Mouse (Mus musculus): ENCODE measurements around the gene Polr2c. TPM values are rescaled to one million over a fixed set of nuclear protein-coding genes. Genes with fewer than 3 reads are reported as not detected.

Polr2c gene
- polyA plus RNA-seq, 1 experiment from 2014 or later: 141 TPM

DNA sequence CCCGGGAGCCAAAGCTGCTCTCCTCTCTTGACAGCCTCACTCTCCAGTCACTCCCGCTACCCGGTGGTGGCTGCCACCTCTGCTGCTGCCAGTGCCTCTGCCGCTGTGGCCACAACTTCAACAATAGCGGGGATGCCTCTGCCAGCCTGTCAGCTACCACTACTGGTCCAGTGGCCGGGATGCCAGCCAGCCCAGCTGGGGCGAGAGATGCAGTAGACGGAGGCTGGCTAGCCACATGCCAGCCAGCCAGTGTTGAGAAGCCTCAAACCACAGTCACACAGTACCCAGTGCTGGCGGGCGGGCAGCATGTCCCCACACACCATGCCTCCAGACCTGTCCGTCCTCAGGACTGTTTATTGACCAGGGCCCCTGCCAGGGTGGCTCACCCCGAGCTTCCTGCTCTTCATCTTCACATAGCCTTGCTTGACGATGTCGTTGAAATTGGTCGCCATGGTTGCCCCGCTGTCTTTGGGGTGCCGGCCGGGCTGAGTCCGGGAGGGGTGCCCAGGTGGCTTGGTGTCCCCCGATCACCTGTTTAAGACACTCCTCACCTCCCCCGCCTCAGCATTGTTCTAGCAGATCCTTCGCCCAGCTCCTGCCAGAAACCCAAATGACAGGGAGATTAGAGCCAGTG lies 13.3 kb downstream of the Polr2c start:
- H3K9ac ChIP-seq (ENCODE audit: low read depth, low read length): peak overlapping the region; percentile 63
- no peak for ATAC-seq (replicated peaks; ENCODE audit: insufficient number of reproducible peaks, low FRiP score, low TSS enrichment)
- no peaks in the 10 kb centered on the region for H3K9me3 ChIP-seq (replicated peaks; ENCODE audit: control insufficient read depth, low read length)
- H3K36me3 ChIP-seq (ENCODE audit: control insufficient read depth, insufficient read depth, low read length): peaks cover 17% of the 10 kb centered on the region
- H3K27me3 ChIP-seq (ENCODE audit: control insufficient read depth, insufficient read depth, low read length): no peaks in the 10 kb centered on the region
- H3K4me3 ChIP-seq (ENCODE audit: low read depth, low read length): peak overlapping the region; percentile 37
- H3K4me2 ChIP-seq: peak overlapping the region; percentile 93
- H3K27ac ChIP-seq (ENCODE audit: low read depth, low read length): no peak overlapping the region
- peaks cover 76% of the 10 kb centered on the region for H3K4me1 ChIP-seq (ENCODE audit: control insufficient read depth, insufficient read depth, low read length)
- WGBS (ENCODE audit: insufficient replicate concordance): 16% methylated on average over 22 of the region's 22 CpGs

DNA sequence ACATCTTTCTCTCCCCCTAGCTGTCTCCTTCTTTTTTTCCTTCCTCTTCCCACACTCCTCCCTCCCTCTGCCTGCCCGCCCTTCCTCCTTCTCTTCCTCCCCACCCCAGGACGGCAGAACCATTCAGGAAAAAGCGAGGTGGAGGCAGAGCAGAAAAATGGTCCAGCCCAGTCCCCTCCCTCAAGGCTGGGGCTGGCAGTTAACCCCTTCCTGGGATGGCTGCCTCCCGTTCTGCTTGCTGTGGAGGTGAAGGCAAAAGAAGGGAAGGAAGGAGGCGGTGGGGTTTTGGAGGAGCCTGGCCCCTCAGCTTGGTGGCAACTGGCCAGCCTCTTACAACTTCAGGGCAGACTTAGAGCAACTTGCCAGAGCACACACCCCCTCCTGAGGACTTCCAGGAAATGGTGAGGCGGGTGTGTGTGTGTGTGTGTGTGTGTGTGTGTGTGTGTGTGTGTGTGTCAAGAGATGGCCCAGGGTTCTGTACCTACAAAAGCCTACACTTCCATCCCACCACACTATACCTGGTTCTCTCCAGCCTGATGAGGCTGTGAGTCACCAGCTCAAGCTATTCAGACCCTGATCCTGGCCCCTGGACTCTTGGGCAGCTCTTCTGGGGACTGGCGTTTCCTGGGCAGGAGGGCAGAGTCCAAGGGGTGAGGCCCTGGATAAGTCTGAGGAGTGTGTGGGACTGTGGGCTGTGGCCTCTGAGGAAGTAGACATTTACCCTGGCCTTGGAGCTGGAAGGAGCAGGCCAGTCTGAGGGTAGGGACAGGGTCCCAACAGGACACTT lies 14.1 kb downstream of the Polr2c start:
- H3K36me3 ChIP-seq (ENCODE audit: control insufficient read depth, insufficient read depth, low read length): peaks cover 10% of the 10 kb centered on the region; the same call in 1 of the 2 replicates
- no peaks in the 10 kb centered on the region for H3K27me3 ChIP-seq (ENCODE audit: control insufficient read depth, insufficient read depth, low read length)
- H3K4me1 ChIP-seq (ENCODE audit: control insufficient read depth, insufficient read depth, low read length): peaks cover 76% of the 10 kb centered on the region
- peak overlapping the region; percentile 37 for H3K4me3 ChIP-seq (ENCODE audit: low read depth, low read length)
- WGBS (ENCODE audit: insufficient replicate concordance): 4% methylated on average over 7 of the region's 7 CpGs
- no peaks in the 10 kb centered on the region for H3K9me3 ChIP-seq (replicated peaks; ENCODE audit: control insufficient read depth, low read length)
- H3K9ac ChIP-seq (ENCODE audit: low read depth, low read length): peak overlapping the region; percentile 63
- H3K4me2 ChIP-seq: peak overlapping the region; percentile 93
- peak; percentile 25; the same call in 1 of the 2 replicates for ATAC-seq (replicated peaks; ENCODE audit: insufficient number of reproducible peaks, low FRiP score, low TSS enrichment)
- peak overlapping the region; percentile 66 for H3K27ac ChIP-seq (ENCODE audit: low read depth, low read length)

DNA sequence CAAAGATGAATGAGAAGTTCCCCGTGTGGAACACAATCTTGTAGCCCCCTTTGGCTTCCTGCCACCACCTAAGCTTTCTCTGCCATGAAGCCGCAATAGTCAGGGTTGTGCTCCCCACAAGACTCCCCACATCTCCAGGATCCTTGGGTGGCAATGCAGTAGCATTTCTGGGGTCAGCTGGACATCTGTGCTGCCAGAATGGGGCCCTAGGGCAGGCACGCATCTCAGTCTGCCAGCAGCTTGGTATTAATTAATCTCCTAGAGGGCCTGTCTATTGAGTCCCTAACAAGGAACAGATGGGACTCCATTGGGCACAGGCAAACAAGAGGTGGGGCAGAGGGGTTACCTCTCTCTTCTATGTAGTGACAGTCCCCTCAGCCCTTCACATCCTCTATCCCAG lies 14.9 kb downstream of the Polr2c start:
- Histone ChIP-seq H3K36me3 (ENCODE audit: control insufficient read depth, insufficient read depth, low read length) (0 out of 2 replicates have a peak, but pooled peaks cover 3% of the 10 kb centered on the region), H3K9me3 (replicated peaks; ENCODE audit: control insufficient read depth, low read length) (no peaks in the 10 kb centered on the region), H3K9ac (ENCODE audit: low read depth, low read length) (no peak overlapping the region), H3K4me2 (peak overlapping the region; percentile 93), H3K4me3 (ENCODE audit: low read depth, low read length) (peak overlapping the region; percentile 22), H3K4me1 (ENCODE audit: control insufficient read depth, insufficient read depth, low read length) (peaks cover 78% of the 10 kb centered on the region), H3K27me3 (ENCODE audit: control insufficient read depth, insufficient read depth, low read length) (no peaks in the 10 kb centered on the region), H3K27ac (ENCODE audit: low read depth, low read length) (no peak overlapping the region; the same call in 1 of the 2 replicates)
- WGBS (ENCODE audit: insufficient replicate concordance): 42% methylated on average over 3 of the region's 3 CpGs
- no peak for ATAC-seq (replicated peaks; ENCODE audit: insufficient number of reproducible peaks, low FRiP score, low TSS enrichment)

DNA sequence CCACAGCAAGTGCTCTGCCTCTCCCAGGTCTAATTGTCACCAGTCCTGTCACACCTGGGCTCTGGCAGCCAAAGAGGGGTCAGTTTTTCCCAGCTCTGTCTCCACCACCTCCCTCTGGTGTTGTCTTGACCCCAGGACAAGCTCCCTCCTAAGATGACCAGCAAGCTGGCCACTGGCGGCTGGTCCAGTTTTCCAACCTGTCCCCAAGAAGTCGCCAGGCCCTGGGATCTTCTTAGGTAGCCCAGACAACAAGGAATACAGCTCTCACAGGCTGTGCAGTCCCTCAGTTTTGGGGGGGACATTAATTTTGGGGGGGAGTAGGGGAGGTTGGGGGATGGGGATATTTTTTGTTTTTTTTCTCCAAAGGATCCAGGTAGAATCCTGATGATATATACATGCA lies 15.3 kb downstream of the Polr2c start:
- H3K4me2 ChIP-seq: peak overlapping the region; percentile 93
- H3K36me3 ChIP-seq (ENCODE audit: control insufficient read depth, insufficient read depth, low read length): 0 out of 2 replicates have a peak, but pooled peaks cover 3% of the 10 kb centered on the region
- no peak for ATAC-seq (replicated peaks; ENCODE audit: insufficient number of reproducible peaks, low FRiP score, low TSS enrichment)
- no peak overlapping the region for H3K27ac ChIP-seq (ENCODE audit: low read depth, low read length)
- 65% methylated on average over 2 of the region's 2 CpGs for WGBS (ENCODE audit: insufficient replicate concordance)
- H3K9ac ChIP-seq (ENCODE audit: low read depth, low read length): no peak overlapping the region
- no peaks in the 10 kb centered on the region for H3K27me3 ChIP-seq (ENCODE audit: control insufficient read depth, insufficient read depth, low read length)
- peaks cover 77% of the 10 kb centered on the region for H3K4me1 ChIP-seq (ENCODE audit: control insufficient read depth, insufficient read depth, low read length)
- peak overlapping the region; percentile 22 for H3K4me3 ChIP-seq (ENCODE audit: low read depth, low read length)
- H3K9me3 ChIP-seq (replicated peaks; ENCODE audit: control insufficient read depth, low read length): no peaks in the 10 kb centered on the region

DNA sequence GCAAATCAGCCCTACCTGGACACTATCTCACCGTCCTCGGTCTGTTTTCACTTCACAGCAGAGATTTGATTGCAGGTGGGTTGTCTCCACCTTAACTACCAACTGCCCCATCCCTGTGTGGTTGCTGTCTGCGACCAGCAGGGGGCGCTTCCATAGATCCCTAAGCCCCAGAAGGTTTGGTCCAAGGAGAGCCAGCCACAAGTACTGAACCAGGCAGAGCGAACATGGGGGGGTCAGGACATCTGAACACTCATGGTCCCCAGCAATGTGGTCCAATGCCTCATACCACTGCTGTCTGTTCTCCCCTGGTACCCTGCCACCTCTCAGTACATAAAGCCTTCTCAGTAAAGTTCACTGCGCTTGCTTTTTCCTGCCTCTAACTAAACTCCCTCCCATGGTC lies 17.1 kb downstream of the Polr2c start:
- Histone ChIP-seq H3K4me3 (ENCODE audit: low read depth, low read length) (peak overlapping the region; percentile 82), H3K36me3 (ENCODE audit: control insufficient read depth, insufficient read depth, low read length) (no peaks in the 10 kb centered on the region), H3K4me2 (peak overlapping the region; percentile 93), H3K9ac (ENCODE audit: low read depth, low read length) (peak overlapping the region; percentile 89; the same call in 1 of the 2 replicates), H3K27me3 (ENCODE audit: control insufficient read depth, insufficient read depth, low read length) (no peaks in the 10 kb centered on the region), H3K9me3 (replicated peaks; ENCODE audit: control insufficient read depth, low read length) (no peaks in the 10 kb centered on the region), H3K4me1 (ENCODE audit: control insufficient read depth, insufficient read depth, low read length) (peaks cover 59% of the 10 kb centered on the region), H3K27ac (ENCODE audit: low read depth, low read length) (no peak overlapping the region)
- ATAC-seq (replicated peaks; ENCODE audit: insufficient number of reproducible peaks, low FRiP score, low TSS enrichment): no peak
- 9% methylated on average over 6 of the region's 6 CpGs for WGBS (ENCODE audit: insufficient replicate concordance)

DNA sequence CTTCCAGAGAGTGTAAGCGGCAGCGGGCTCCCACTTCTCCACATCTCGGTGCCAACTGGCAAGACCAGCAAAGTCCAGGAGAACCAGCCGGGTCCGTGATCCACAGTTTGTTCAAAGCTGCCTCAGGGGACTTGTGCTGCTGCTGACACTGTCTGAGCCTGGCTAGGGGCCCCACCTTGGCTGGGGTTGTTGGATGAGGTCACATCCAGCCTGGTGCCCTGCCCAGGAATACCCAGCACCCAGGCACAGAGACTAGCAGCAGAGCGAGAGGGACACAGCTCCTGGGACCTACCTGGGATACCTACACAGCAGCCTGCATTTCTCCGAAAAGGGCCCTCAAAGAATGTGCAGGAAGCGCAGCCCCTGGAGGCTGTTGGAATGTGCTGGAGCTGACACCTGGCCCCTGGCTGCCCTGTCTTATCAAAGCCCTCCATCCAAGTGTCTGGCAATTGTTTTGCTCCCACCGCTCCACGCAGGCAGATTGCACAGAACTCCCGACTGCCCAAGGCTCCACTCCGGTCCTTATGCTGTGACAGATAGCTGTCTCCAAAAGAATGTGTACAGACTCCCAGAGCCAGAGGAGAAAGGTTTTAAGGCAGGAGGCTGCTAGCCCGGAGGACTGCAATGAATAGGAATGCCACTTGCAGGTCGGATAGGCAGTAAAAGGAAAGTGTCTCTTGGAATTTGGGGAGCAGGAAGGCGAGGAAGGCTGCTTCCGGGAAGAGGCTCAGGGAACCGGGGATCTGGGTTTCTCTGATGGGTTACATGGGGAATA lies 18.0 kb downstream of the Polr2c start:
- no peaks in the 10 kb centered on the region for H3K36me3 ChIP-seq (ENCODE audit: control insufficient read depth, insufficient read depth, low read length)
- peak overlapping the region; percentile 89 for H3K9ac ChIP-seq (ENCODE audit: low read depth, low read length)
- 4% methylated on average over 17 of the region's 17 CpGs for WGBS (ENCODE audit: insufficient replicate concordance)
- H3K9me3 ChIP-seq (replicated peaks; ENCODE audit: control insufficient read depth, low read length): no peaks in the 10 kb centered on the region
- H3K27me3 ChIP-seq (ENCODE audit: control insufficient read depth, insufficient read depth, low read length): no peaks in the 10 kb centered on the region
- H3K4me2 ChIP-seq: peak overlapping the region; percentile 93
- H3K27ac ChIP-seq (ENCODE audit: low read depth, low read length): peak overlapping the region; percentile 85
- H3K4me3 ChIP-seq (ENCODE audit: low read depth, low read length): peak overlapping the region; percentile 82
- H3K4me1 ChIP-seq (ENCODE audit: control insufficient read depth, insufficient read depth, low read length): peaks cover 50% of the 10 kb centered on the region
- ATAC-seq (replicated peaks; ENCODE audit: insufficient number of reproducible peaks, low FRiP score, low TSS enrichment): no peak

DNA sequence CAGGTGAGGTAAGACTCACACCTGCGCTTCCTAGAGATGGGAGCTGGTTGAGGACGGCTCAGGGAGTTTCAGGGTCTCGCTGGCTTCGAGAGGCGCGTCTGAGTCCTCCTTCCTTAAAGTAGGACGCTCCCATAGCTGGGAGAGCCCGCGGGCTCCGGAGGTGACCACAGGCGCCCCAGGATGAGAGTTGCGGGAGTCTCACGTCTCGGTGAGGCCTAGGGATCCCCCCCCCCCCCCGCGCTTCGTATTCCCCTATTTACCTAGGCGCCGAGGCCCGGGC lies 18.6 kb downstream of the Polr2c start:
- Histone ChIP-seq H3K4me1 (ENCODE audit: control insufficient read depth, insufficient read depth, low read length) (peaks cover 44% of the 10 kb centered on the region), H3K4me3 (ENCODE audit: low read depth, low read length) (peak overlapping the region; percentile 82), H3K9me3 (replicated peaks; ENCODE audit: control insufficient read depth, low read length) (no peaks in the 10 kb centered on the region), H3K27ac (ENCODE audit: low read depth, low read length) (peak overlapping the region; percentile 85), H3K4me2 (peak overlapping the region; percentile 93), H3K27me3 (ENCODE audit: control insufficient read depth, insufficient read depth, low read length) (no peaks in the 10 kb centered on the region), H3K36me3 (ENCODE audit: control insufficient read depth, insufficient read depth, low read length) (no peaks in the 10 kb centered on the region), H3K9ac (ENCODE audit: low read depth, low read length) (peak overlapping the region; percentile 89)
- WGBS (ENCODE audit: insufficient replicate concordance): 0% methylated on average over 13 of the region's 20 CpGs
- 0 out of 2 replicates have a peak, but pooled peaks have one; percentile 2 for ATAC-seq (replicated peaks; ENCODE audit: insufficient number of reproducible peaks, low FRiP score, low TSS enrichment)

DNA sequence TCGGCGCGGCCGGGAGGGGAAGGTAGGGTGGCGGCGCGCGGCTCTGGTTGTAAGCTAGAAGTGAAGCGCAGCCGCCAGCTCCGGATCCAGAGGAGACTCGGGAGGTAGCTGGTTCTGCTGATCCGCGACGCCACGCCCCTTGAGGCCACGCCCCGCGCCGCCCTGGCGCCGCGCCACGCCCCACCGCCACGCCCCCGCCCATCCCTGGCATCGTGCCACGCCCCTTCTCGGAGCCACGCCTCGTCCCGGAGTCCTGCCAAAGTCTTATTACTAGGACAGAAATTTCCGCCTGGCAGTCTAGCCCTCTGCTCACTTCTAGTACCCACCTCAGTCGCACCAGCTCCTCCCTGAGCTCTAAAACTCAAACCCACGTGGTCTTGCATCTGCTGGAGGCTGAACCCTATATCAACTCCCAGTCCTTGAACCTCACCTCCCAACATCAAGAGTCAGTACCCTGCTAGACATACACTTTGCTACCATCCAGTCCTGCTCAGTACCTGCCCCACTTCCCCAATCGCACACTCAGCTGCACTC lies 19.0 kb downstream of the Polr2c start, which contains the start of gene Dok4:
Gene Dok4, minus strand, starts transcription at position 134 of the 534 bp plus-strand sequence.
- H3K9me3 ChIP-seq (replicated peaks; ENCODE audit: control insufficient read depth, low read length): no peaks in the 10 kb centered on the region
- peak; percentile 78 for ATAC-seq (replicated peaks; ENCODE audit: insufficient number of reproducible peaks, low FRiP score, low TSS enrichment)
- no peaks in the 10 kb centered on the region for H3K36me3 ChIP-seq (ENCODE audit: control insufficient read depth, insufficient read depth, low read length)
- under 1% methylated on average over 27 of the region's 37 CpGs for WGBS (ENCODE audit: insufficient replicate concordance)
- H3K27me3 ChIP-seq (ENCODE audit: control insufficient read depth, insufficient read depth, low read length): no peaks in the 10 kb centered on the region
- H3K9ac ChIP-seq (ENCODE audit: low read depth, low read length): peak within 1 kb of the TSS; percentile 89
- peak within 1 kb of the TSS; percentile 85 for H3K27ac ChIP-seq (ENCODE audit: low read depth, low read length)
- peak within 1 kb of the TSS; percentile 93 for H3K4me2 ChIP-seq
- peaks cover 40% of the 10 kb centered on the region for H3K4me1 ChIP-seq (ENCODE audit: control insufficient read depth, insufficient read depth, low read length)
- peak within 1 kb of the TSS; percentile 82 for H3K4me3 ChIP-seq (ENCODE audit: low read depth, low read length)
